Mouse (Mus musculus) embryonic facial prominence, embryonic 15.5 days (tissue): ENCODE results near the gene Rapgef5. TPM values are rescaled to one million over a fixed set of nuclear protein-coding genes. Genes with fewer than 3 reads are reported as not detected.

Source experiments
- ATAC-seq: fragments of 200-750 bp; cut with Nextera tagmentation; 2 replicates; pipeline ENCODE4 v1.8.0; 2017; ENCODE audit warnings: low read depth, moderate TSS enrichment; ENCODE audit not compliant: insufficient number of reproducible peaks, low FRiP score, low TSS enrichment
- H3K27ac ChIP-seq: fragments of 300-500 bp; sonication (generic); replicated peaks from 2 replicates; pipeline ENCODE4 v1.5.1; 2015; ENCODE audit warnings: mild to moderate bottlenecking, inconsistent platforms
- H3K27me3 ChIP-seq: fragments of 300-500 bp; sonication (generic); 2 replicates; pipeline ENCODE4 v1.6.1; 2015; ENCODE audit warnings: inconsistent platforms
- H3K36me3 ChIP-seq: fragments of 300-500 bp; sonication (generic); 2 replicates; pipeline ENCODE4 v1.6.1; 2015; ENCODE audit warnings: mild to moderate bottlenecking, inconsistent platforms
- H3K4me1 ChIP-seq: fragments of 300-500 bp; sonication (generic); 2 replicates; pipeline ENCODE4 v1.6.1; 2015; ENCODE audit warnings: inconsistent platforms
- H3K4me2 ChIP-seq: fragments of 300-500 bp; sonication (generic); replicated peaks from 2 replicates; pipeline ENCODE4 v1.6.1; 2015; ENCODE audit warnings: mild to moderate bottlenecking, inconsistent platforms
- H3K4me3 ChIP-seq: fragments of 300-500 bp; sonication (generic); replicated peaks from 2 replicates; pipeline ENCODE4 v1.5.1; 2015; ENCODE audit warnings: mild to moderate bottlenecking, inconsistent platforms
- H3K9ac ChIP-seq: fragments of 300-500 bp; sonication (generic); 2 replicates; pipeline ENCODE4 v1.6.1; 2015; ENCODE audit warnings: inconsistent platforms
- H3K9me3 ChIP-seq: fragments of 300-500 bp; sonication (generic); replicated peaks from 2 replicates; pipeline ENCODE4 v1.6.1; 2016; ENCODE audit warnings: inconsistent platforms
- WGBS: fragments of 180-500 bp; shearing (Covaris S2); methylation state at CpG from one replicate; pipeline ENCODE4 v1.1.7; 2015; 5-methylcytosine and 5-hydroxymethylcytosine counted together
- polyA plus RNA-seq: library from polyadenylated mRNA; unstranded; fragments of >200 nt; fragmentation: Nextera tagmentation; extraction: Ambion mirVana; gene quantifications from 2 replicates; pipeline ENCODE4 v1.2.1, GENCODE M21; 2015

Gene Rapgef5
- polyA plus RNA-seq, 1 experiment from 2014 or later: 8.6 TPM

DNA sequence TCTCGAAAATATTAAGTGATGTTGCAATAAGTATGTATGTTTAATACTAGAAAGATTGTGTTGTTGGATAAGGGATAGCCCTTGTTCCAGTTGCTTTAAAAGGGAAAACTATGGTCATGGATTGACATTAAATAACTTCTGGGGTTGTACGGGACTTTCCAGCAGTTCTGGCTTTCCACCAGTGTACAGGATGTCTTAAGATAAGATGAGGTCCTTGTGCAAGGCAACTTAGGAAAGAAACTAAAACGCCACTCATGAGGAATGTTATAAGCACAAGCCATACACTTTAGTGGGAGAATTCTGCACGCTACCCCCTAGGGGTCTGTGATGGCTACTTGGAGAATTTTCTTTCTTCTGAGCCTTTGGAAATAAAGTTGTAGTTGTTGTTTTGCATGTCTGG, 140.7 kb downstream of the Rapgef5 start:
- H3K9ac ChIP-seq: no peak overlapping the region
- H3K27ac ChIP-seq: no peak overlapping the region
- H3K9me3 ChIP-seq: no peaks in the 10 kb centered on the region
- H3K4me3 ChIP-seq: no peak overlapping the region
- ATAC-seq: no peak
- no peaks in the 10 kb centered on the region for H3K27me3 ChIP-seq
- H3K36me3 ChIP-seq: no peaks in the 10 kb centered on the region
- no peaks in the 10 kb centered on the region for H3K4me1 ChIP-seq
- no peak overlapping the region for H3K4me2 ChIP-seq
- WGBS: 77% methylated on average over 4 of the region's 4 CpGs

DNA sequence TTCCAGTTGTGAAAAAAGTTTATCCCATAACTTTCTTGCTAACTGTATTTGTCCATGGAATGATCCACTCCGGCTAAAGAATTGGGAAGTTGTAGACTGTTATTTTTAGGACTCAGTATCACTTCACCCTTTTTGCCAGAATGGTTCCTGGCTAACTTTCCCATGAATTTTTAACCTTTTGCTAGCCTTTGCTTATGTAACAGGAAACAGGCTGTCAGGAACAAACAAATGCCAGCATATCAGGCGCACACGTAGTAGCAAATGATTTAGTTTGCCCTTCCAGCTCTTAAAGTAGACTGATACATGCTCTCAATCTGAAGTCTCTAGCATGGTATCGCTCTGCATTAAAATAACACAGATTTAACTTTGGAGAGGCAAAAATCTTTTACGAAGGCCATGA, 141.5 kb downstream of the Rapgef5 start:
- Histone ChIP-seq H3K27ac (no peak overlapping the region), H3K27me3 (no peaks in the 10 kb centered on the region), H3K4me2 (no peak overlapping the region), H3K4me3 (no peak overlapping the region), H3K9me3 (no peaks in the 10 kb centered on the region), H3K36me3 (no peaks in the 10 kb centered on the region), H3K9ac (no peak overlapping the region), H3K4me1 (no peaks in the 10 kb centered on the region)
- WGBS: 66% methylated on average over 5 of the region's 5 CpGs
- no peak for ATAC-seq

DNA sequence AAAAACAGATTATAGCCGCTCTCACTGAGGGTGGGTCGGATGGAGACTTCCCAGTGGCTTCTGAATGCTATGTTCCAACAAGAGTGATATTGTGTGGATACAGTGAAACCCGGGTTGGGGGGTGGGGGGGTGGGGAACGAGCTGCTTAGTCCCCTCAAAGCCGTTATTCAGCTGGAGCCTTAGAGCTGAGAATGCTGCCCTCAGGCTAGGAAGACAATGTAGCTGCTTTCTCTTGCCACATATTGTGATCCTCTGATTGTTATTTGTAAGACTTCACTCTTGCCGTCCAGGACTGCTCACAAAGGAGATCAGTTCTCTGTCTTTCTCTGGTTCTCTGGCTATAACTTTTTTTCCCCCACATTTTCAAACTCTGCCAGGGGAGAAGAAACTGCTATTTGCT, 142.5 kb downstream of the Rapgef5 start:
- 23% methylated on average over 6 of the region's 6 CpGs for WGBS
- H3K36me3 ChIP-seq: no peaks in the 10 kb centered on the region
- H3K4me3 ChIP-seq: no peak overlapping the region
- no peaks in the 10 kb centered on the region for H3K9me3 ChIP-seq
- no peak overlapping the region for H3K4me2 ChIP-seq
- no peak overlapping the region for H3K27ac ChIP-seq
- no peaks in the 10 kb centered on the region for H3K4me1 ChIP-seq
- ATAC-seq: no peak
- no peak overlapping the region for H3K9ac ChIP-seq
- H3K27me3 ChIP-seq: no peaks in the 10 kb centered on the region

DNA sequence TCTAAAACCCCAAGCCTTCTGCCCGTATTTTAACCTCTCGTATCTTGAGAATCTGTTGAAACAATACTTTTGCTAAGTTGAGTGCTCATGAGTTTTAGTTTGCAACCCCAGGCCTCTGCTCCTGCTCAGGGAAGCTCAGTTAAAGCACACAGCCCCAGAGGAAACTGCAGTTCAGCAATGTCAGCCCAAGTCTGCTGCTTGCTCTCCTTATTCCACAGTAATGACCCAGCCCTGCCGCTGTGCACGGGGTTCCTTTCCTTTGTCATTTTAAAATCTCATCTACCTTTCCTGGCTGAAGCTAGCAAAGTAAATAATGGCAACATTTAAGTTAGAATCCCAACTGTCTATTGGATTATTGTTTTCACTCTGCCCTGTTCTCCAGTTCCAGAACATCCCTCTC, 144.1 kb downstream of the Rapgef5 start:
- no peak overlapping the region for H3K9ac ChIP-seq
- no peak overlapping the region for H3K4me2 ChIP-seq

DNA sequence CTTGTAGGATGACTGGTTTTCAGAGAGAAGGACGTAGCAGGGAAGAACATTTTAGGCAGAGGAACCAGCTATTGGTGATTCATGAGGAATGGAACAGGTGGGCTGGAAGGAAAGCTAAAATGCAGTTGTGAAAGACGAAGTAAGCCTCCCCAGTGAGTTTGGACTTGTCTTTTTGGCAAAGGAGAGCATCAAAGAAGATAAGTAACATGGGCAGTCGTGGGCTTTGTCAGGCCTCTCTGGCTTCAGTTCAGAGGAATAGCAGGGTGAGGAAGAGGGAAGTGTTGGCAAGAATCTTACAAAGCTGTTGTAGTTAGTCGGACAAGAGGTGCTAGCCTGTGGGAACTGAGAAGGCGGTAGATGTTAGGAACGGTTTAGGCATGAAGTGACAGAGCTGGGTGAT, 145.6 kb downstream of the Rapgef5 start:
- Histone ChIP-seq H3K4me2 (no peak overlapping the region), H3K9me3 (no peaks in the 10 kb centered on the region), H3K9ac (no peak overlapping the region), H3K4me1 (no peaks in the 10 kb centered on the region), H3K27ac (no peak overlapping the region), H3K36me3 (no peaks in the 10 kb centered on the region), H3K27me3 (no peaks in the 10 kb centered on the region), H3K4me3 (no peak overlapping the region)
- ATAC-seq: no peak
- WGBS: 64% methylated on average over 6 of the region's 6 CpGs

More for the DNA sequence above, 144.1 kb downstream of the Rapgef5 start:
- Histone ChIP-seq H3K4me3 (no peak overlapping the region), H3K36me3 (no peaks in the 10 kb centered on the region), H3K9me3 (no peaks in the 10 kb centered on the region), H3K4me1 (no peaks in the 10 kb centered on the region), H3K27me3 (no peaks in the 10 kb centered on the region), H3K27ac (no peak overlapping the region)
- no peak for ATAC-seq
- WGBS: 36% methylated on average over 4 of the region's 4 CpGs

DNA sequence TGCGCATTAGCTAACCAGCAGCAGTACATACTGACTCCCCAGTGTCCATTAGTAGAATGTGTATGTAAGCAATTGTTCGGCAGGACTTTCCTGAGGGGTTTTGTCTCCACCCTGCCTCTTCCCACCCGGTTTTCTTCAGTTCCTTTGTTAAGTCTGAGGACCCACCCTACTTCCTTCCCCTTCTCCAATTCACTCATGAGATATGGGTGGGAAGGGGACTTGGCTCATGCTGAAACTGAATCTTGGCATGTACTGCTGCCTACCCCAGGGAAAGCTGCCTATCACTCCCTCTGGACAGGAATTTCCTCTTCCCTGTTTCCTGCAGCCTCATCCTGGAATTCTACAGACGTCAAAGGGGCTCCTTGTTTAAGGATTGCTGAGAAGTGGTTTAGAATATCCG, 147.4 kb downstream of the Rapgef5 start:
- H3K4me2 ChIP-seq: no peak overlapping the region
- no peak overlapping the region for H3K4me3 ChIP-seq
- no peaks in the 10 kb centered on the region for H3K9me3 ChIP-seq
- H3K9ac ChIP-seq: no peak overlapping the region
- ATAC-seq: no peak
- 31% methylated on average over 5 of the region's 5 CpGs for WGBS
- H3K36me3 ChIP-seq: no peaks in the 10 kb centered on the region
- H3K4me1 ChIP-seq: no peaks in the 10 kb centered on the region
- no peak overlapping the region for H3K27ac ChIP-seq
- no peaks in the 10 kb centered on the region for H3K27me3 ChIP-seq

DNA sequence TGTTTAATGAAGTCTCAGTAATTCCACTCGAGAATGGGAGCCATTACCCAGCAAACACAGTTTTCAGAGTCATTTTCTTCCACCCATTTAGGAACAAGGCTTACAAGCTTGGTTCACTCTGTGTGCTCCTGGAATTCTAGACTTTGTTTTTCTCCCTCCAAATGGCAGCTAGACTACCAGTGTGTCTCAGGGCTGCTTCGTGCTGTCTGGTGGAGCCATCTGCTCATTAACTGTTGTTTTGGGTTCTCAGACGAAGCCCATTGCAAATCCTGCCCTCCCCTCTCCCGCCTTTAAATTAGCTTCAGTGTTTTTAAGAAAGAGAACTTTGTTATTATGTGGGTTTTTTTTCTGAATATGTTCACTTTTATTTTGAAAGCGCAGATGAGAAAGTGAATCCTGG, 148.4 kb downstream of the Rapgef5 start:
- H3K4me1 ChIP-seq: no peaks in the 10 kb centered on the region
- H3K27ac ChIP-seq: no peak overlapping the region
- H3K36me3 ChIP-seq: no peaks in the 10 kb centered on the region
- no peak overlapping the region for H3K9ac ChIP-seq
- ATAC-seq: no peak
- H3K4me3 ChIP-seq: no peak overlapping the region
- H3K27me3 ChIP-seq: no peaks in the 10 kb centered on the region
- H3K4me2 ChIP-seq: no peak overlapping the region
- WGBS: 56% methylated on average over 5 of the region's 5 CpGs
- no peaks in the 10 kb centered on the region for H3K9me3 ChIP-seq

DNA sequence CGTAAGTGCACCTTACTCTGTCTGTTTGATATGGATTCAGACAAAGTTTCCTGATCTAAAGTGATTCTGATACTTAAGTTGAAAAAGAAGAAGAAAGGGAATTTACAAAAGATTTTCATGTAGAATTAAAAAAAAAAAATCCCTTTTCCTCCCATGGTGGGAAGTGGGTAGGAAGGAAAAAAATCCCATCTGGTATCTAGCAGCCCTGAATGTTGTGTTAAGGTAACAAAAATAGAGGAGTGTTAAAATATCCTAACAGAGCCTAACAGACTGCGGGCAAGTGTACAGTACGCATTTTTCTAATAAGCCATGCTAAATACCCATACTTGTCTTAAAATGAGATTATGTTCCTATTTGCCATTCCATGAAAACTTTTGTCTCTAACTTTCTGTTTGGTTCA, 150.1 kb downstream of the Rapgef5 start:
- no peak for ATAC-seq
- no peak overlapping the region for H3K9ac ChIP-seq
- no peak overlapping the region for H3K27ac ChIP-seq
- no peak overlapping the region for H3K4me2 ChIP-seq
- no peak overlapping the region for H3K4me3 ChIP-seq
- WGBS: 85% methylated on average over 3 of the region's 3 CpGs
- no peaks in the 10 kb centered on the region for H3K4me1 ChIP-seq
- H3K9me3 ChIP-seq: no peaks in the 10 kb centered on the region
- H3K36me3 ChIP-seq: no peaks in the 10 kb centered on the region
- H3K27me3 ChIP-seq: no peaks in the 10 kb centered on the region

DNA sequence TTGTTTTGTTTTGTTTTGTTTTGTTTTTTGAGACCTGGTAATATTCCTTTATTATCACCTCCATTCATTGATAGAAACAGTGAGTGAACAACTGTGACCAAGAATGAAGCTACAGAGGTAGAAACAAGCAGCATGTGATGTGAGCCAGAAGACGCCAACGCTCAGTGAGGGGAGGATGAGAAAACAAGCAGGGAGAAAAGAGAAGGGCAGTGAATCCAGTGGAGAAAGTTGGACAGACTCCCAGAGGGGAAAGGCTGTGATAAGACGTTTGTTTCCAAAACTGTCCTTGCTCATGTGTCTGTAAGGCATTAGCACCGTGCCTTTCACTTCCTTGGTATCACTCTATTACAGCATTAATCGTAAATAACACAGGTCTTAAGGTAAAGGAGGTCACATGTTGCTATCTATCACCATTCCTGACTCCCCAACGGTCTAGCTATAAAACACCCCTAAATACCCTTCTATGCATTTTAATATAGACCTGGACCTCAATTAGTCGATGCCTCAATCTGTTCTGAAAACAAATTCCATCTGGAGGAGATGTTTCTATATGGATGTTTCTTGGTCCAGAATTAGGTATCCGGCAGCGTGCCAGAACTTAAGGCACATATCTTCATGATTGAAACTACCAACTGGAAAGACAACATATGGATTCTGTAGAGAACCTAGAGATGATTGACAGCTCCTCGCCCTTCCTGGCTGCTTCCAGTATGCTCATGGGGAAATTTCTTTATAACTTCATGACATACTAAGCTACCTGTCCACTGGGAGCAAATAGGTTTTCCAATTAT, 153.5 kb downstream of the Rapgef5 start:
- no peaks in the 10 kb centered on the region for H3K4me1 ChIP-seq
- no peak overlapping the region for H3K9ac ChIP-seq
- no peak overlapping the region for H3K4me3 ChIP-seq
- ATAC-seq: no peak
- H3K36me3 ChIP-seq: no peaks in the 10 kb centered on the region
- no peak overlapping the region for H3K27ac ChIP-seq
- no peak overlapping the region for H3K4me2 ChIP-seq
- H3K27me3 ChIP-seq: no peaks in the 10 kb centered on the region
- no peaks in the 10 kb centered on the region for H3K9me3 ChIP-seq
- WGBS: 68% methylated on average over 10 of the region's 10 CpGs

DNA sequence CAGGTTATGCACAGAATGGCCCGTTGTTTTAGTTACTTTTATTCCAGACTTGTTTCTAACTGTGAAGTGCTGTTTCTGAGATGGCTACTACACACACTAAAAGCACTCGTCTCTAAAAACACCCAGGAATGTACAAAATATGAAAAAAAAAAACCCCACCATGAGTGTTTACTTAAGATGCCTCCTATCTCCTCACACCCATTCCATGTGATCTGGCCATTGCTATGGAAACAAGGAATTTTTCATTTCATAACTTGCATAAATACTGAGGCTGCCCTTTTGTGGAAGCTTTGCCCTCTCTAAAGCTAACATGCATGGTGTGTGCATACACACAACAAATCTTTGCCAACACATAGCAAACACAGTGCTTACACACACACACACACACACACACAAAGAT, 156.9 kb downstream of the Rapgef5 start:
- 60% methylated on average over 2 of the region's 2 CpGs for WGBS
- no peak for ATAC-seq
- Histone ChIP-seq H3K9me3 (no peaks in the 10 kb centered on the region), H3K4me1 (no peaks in the 10 kb centered on the region), H3K27me3 (no peaks in the 10 kb centered on the region), H3K4me2 (no peak overlapping the region), H3K27ac (no peak overlapping the region), H3K4me3 (no peak overlapping the region), H3K9ac (no peak overlapping the region), H3K36me3 (no peaks in the 10 kb centered on the region)

DNA sequence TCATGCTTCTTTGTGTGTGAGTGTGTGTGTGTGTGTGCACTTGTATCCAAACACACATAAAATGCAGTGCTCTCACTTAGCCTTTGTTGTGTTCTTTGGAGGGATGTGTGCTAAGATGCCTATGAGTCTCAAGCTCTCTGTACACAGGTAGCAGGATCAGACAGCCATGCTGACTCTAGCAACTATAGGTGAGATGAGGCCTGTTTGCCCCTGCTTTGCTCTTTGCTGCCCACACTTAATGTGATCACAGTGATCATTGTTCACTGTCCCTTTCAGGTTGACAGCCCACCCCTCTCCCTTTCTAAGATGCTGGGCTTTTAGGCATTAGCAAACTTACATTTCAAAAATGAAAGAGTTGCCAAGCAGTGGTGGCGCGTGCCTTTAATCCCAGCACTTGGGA, 158.2 kb downstream of the Rapgef5 start:
- Histone ChIP-seq H3K9me3 (no peaks in the 10 kb centered on the region), H3K4me2 (no peak overlapping the region), H3K36me3 (no peaks in the 10 kb centered on the region), H3K9ac (no peak overlapping the region), H3K4me3 (no peak overlapping the region), H3K4me1 (no peaks in the 10 kb centered on the region), H3K27ac (no peak overlapping the region), H3K27me3 (no peaks in the 10 kb centered on the region)
- ATAC-seq: no peak
- WGBS: 94% methylated on average over 2 of the region's 2 CpGs

DNA sequence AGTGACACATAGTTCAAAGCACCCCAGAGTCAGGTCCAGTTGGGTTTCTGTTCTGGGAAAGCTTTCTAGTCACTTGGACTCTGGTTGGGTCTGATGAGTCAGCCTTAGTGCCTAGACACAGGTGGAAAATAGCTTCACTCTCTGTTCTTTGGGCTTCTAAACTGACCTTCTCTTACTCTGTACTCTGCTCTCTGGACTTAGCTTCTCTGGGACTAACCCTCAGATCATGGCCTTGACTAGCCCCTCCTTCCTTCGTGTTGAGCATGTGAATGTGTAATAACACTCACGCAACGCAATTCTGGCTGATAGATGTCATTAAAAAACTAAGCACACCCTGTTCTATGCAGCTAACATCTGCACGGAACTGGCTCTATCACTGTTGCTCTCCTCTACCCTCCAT, 160.0 kb downstream of the Rapgef5 start:
- no peak overlapping the region for H3K4me2 ChIP-seq
- H3K27ac ChIP-seq: no peak overlapping the region
- no peak overlapping the region for H3K4me3 ChIP-seq
- no peaks in the 10 kb centered on the region for H3K4me1 ChIP-seq
- H3K9ac ChIP-seq: no peak overlapping the region
- ATAC-seq: no peak
- H3K27me3 ChIP-seq: no peaks in the 10 kb centered on the region
- no peaks in the 10 kb centered on the region for H3K36me3 ChIP-seq
- H3K9me3 ChIP-seq: no peaks in the 10 kb centered on the region
- WGBS: 82% methylated on average over 4 of the region's 4 CpGs
